Mouse (Mus musculus) cerebellum, adult 9-11 months (tissue): Measurements from ENCODE around the gene Pkdrej.

Source experiments
- DNase-seq: peaks from one replicate; pipeline ENCODE4 v3.0.0; 2022

Gene Pkdrej

GRCm38 (mm10) chr15:85765022-85765421, 56.5 kb downstream of the Pkdrej start:
- no peak for DNase-seq
